17 mouse cellular contexts compared by ENCODE assay signal in genomic region chr9:90236817-90237216, GRCm38 (mm10). TPM values are rescaled to one million over a fixed set of nuclear protein-coding genes. Genes with fewer than 3 reads are reported as not detected.
DNase-seq lines count a peak whose midpoint lies in the region; ATAC-seq and TF ChIP-seq lines count a peak whose summit lies in the region.
"Had no signal": no experiment of that assay in that cellular context is flagged by ENCODE, and none has a peak within 500 bp of the region (broad histone marks: within the 10 kb centered on the region; RNA-seq: fewer than 3 reads in every experiment).

No protein-coding gene starts in this region.

- H3K4me3 ChIP-seq in megakaryocyte, embryonic 14.5 days (replicated peaks): peak overlapping the region; percentile 85
- H3K4me3 ChIP-seq in MEL (ENCODE audit: control insufficient read depth in 1 of 2, insufficient read depth in 1 of 2, low read depth in 2 of 2, low read length in 2 of 2): peak overlapping the region in 1 of 2 experiments; percentile 13; a peak in 2 of 4 replicates
- no peak overlapping the region for H3K4me3 ChIP-seq in liver, postnatal 0 days (ENCODE audit: low read depth, low read length)
- H3K4me3 ChIP-seq: embryonic facial prominence, embryonic 12.5 days; forebrain, embryonic 10.5 days; kidney, embryonic 15.5 days had no signal

- peaks cover 1% of the 10 kb centered on the region; the same call in 1 of the 2 replicates for H3K79me2 ChIP-seq in MEL (ENCODE audit: control insufficient read depth, insufficient read depth, low read length, poor library complexity)

- H3K36me3 ChIP-seq in megakaryocyte, embryonic 14.5 days (replicated peaks; ENCODE audit: low read length): peaks cover 52% of the 10 kb centered on the region
- peaks cover 4 to 61% of the 10 kb centered on the region in 2 experiments for H3K36me3 ChIP-seq in MEL (ENCODE audit: control insufficient read depth in 1 of 2, insufficient read depth in 2 of 2, low read length in 2 of 2)
- H3K36me3 ChIP-seq in liver, postnatal 0 days (replicated peaks; ENCODE audit: insufficient read depth, low read length): peaks cover 47% of the 10 kb centered on the region
- H3K36me3 ChIP-seq: G1E had no signal

- ATAC-seq in megakaryocyte, adult 5-6 weeks (ENCODE audit: poor library complexity, severe bottlenecking): no peak
- peak; percentile 25 for ATAC-seq in erythroblast, adult 5-6 weeks (replicated peaks; ENCODE audit: low FRiP score, poor library complexity, severe bottlenecking)
- 0 out of 2 replicates have a peak, but pooled peaks have one; percentile 5 for ATAC-seq in liver, postnatal 0 days
- ATAC-seq: CD4-positive, CD25-positive, alpha-beta regulatory T cell, adult 4 months had no signal

- TF ChIP-seq EP300 in MEL (IDR thresholded peaks at IDR 0.05; ENCODE audit: low read depth in 1 of 2, low read length in 2 of 2): peak; percentile 32 to 70; a peak in 3 of 4 replicates
- peak; percentile 52 for TF ChIP-seq EP300 in liver, postnatal 0 days (IDR thresholded peaks at IDR 0.05; ENCODE audit: low read depth)

- TF ChIP-seq RAD21 in MEL (IDR thresholded peaks at IDR 0.05; ENCODE audit: low read depth, low read length): no peak

- peak overlapping the region; percentile 100 for H3K27ac ChIP-seq in MEL (ENCODE audit: control insufficient read depth, low read depth, low read length)
- H3K27ac ChIP-seq in liver, postnatal 0 days (ENCODE audit: low read depth): peak overlapping the region; percentile 96
- H3K27ac ChIP-seq: embryonic facial prominence, embryonic 12.5 days; hindbrain, embryonic 14.5 days; kidney, embryonic 15.5 days had no signal

- peaks cover 91% of the 10 kb centered on the region for H3K4me1 ChIP-seq in megakaryocyte, embryonic 14.5 days
- H3K4me1 ChIP-seq in MEL (ENCODE audit: control insufficient read depth in 1 of 2, insufficient read depth in 2 of 2, low read length in 2 of 2): peaks cover 42 to 43% of the 10 kb centered on the region in 2 experiments
- peaks cover 63% of the 10 kb centered on the region for H3K4me1 ChIP-seq in liver, postnatal 0 days (ENCODE audit: insufficient read depth)
- H3K4me1 ChIP-seq: embryonic facial prominence, embryonic 12.5 days; forebrain, embryonic 10.5 days; kidney, embryonic 15.5 days had no signal

- no peak for TF ChIP-seq CTCF in MEL (IDR thresholded peaks at IDR 0.05 in 2 of 3, conservative IDR thresholded peaks at IDR 0.05 in 1 of 3; ENCODE audit: control insufficient read depth in 1 of 3, insufficient read depth in 1 of 3, low read depth in 2 of 3, low read length in 3 of 3, poor library complexity in 1 of 3, severe bottlenecking in 1 of 3)
- TF ChIP-seq CTCF in liver, postnatal 0 days (IDR thresholded peaks at IDR 0.05; ENCODE audit: low read depth): no peak

- peak overlapping the region; percentile 63 for H3K4me2 ChIP-seq in liver, postnatal 0 days (ENCODE audit: low read depth, low read length)
- H3K4me2 ChIP-seq: embryonic facial prominence, embryonic 12.5 days; hindbrain, embryonic 14.5 days; kidney, embryonic 15.5 days had no signal

- no peak; a peak in 1 of 4 replicates for TF ChIP-seq POLR2A in MEL (IDR thresholded peaks at IDR 0.05; ENCODE audit: control insufficient read depth in 1 of 2, insufficient read depth in 1 of 2, low read depth in 1 of 2, low read length in 2 of 2, poor library complexity in 1 of 2)

- H3K9me3 ChIP-seq in megakaryocyte, embryonic 14.5 days: no peaks in the 10 kb centered on the region
- no peaks in the 10 kb centered on the region for H3K9me3 ChIP-seq in MEL (replicated peaks; ENCODE audit: insufficient read depth, low read length)
- no peaks in the 10 kb centered on the region for H3K9me3 ChIP-seq in liver, postnatal 0 days (ENCODE audit: low read length)
- H3K9me3 ChIP-seq: embryonic facial prominence, embryonic 12.5 days; forebrain, embryonic 10.5 days; kidney, embryonic 15.5 days had no signal

- no peaks in the 10 kb centered on the region for H3K27me3 ChIP-seq in megakaryocyte, embryonic 14.5 days (replicated peaks)
- H3K27me3 ChIP-seq in MEL (ENCODE audit: control insufficient read depth in 1 of 2, insufficient read depth in 2 of 2, low read length in 2 of 2): no peaks in the 10 kb centered on the region
- no peaks in the 10 kb centered on the region for H3K27me3 ChIP-seq in liver, postnatal 0 days (ENCODE audit: insufficient read depth, low read length)
- H3K27me3 ChIP-seq: embryonic facial prominence, embryonic 12.5 days; kidney, embryonic 15.5 days had no signal

- WGBS in liver, postnatal 0 days (ENCODE audit: insufficient replicate concordance): 70% methylated on average over 5 of the region's 5 CpGs

- DNase-seq in MEL (ENCODE audit: low read depth, low spot score): peak; percentile 82
- DNase-seq in liver, postnatal 0 days: no peak
- DNase-seq in cerebellum, postnatal 4 days (ENCODE audit: low spot score in 2 of 2): no peak
- DNase-seq in gastrocnemius, adult 8-10 months (ENCODE audit: low spot score in 2 of 2): no peak
- DNase-seq: cerebellum, adult 11-12 months; gastrocnemius, postnatal 10 days; heart, postnatal 10 days; right cerebral cortex, postnatal 14 days had no signal

- peak overlapping the region; percentile 71 for H3K9ac ChIP-seq in MEL (ENCODE audit: control insufficient read depth, low read depth, low read length, poor library complexity, severe bottlenecking)
- no peak overlapping the region; the same call in 1 of the 2 replicates for H3K9ac ChIP-seq in liver, postnatal 0 days (replicated peaks)
- H3K9ac ChIP-seq: embryonic facial prominence, embryonic 12.5 days; hindbrain, embryonic 14.5 days; kidney, embryonic 15.5 days had no signal

TF ChIP-seq in MEL, 35 proteins besides CTCF, POLR2A, EP300 and RAD21:
- TF ChIP-seq MAZ (IDR thresholded peaks at IDR 0.05; ENCODE audit: low read depth, low read length): no peak
- peak; percentile 34; the same call in 1 of the 2 replicates for TF ChIP-seq MXI1 (IDR thresholded peaks at IDR 0.05; ENCODE audit: low read depth, low read length)
- no peak; the same call in 1 of the 2 replicates for TF ChIP-seq POLR2AphosphoS2 (IDR thresholded peaks at IDR 0.05; ENCODE audit: low read length)
- TF ChIP-seq ZKSCAN1 (IDR thresholded peaks at IDR 0.05; ENCODE audit: low read depth, low read length): no peak
- TF ChIP-seq KAT2A (conservative IDR thresholded peaks at IDR 0.05; ENCODE audit: low read depth, low read length): peak; percentile 38
- peak; percentile 22; the same call in 1 of the 2 replicates for TF ChIP-seq SIN3A (IDR thresholded peaks at IDR 0.05; ENCODE audit: low read length)
- TF ChIP-seq ZNF384 (IDR thresholded peaks at IDR 0.05; ENCODE audit: low read depth, low read length): peak; percentile 7; the same call in 1 of the 2 replicates
- TF ChIP-seq BHLHE40 (IDR thresholded peaks at IDR 0.05; ENCODE audit: borderline replicate concordance, low read depth, low read length): peak; percentile 41; the same call in 1 of the 2 replicates
- TF ChIP-seq TCF12 (IDR thresholded peaks at IDR 0.05; ENCODE audit: low read depth, low read length): peak; percentile 62; the same call in 1 of the 2 replicates
- TF ChIP-seq ETS1 (IDR thresholded peaks at IDR 0.05; ENCODE audit: low read depth, low read length): peak; percentile 95
- 0 out of 2 replicates have a peak, but pooled peaks have one; percentile 5 for TF ChIP-seq ZC3H11A (IDR thresholded peaks at IDR 0.05; ENCODE audit: low read depth, low read length)
- peak; percentile 77 for TF ChIP-seq GATA1 (IDR thresholded peaks at IDR 0.05; ENCODE audit: low read depth, low read length)
- TF ChIP-seq TBP (IDR thresholded peaks at IDR 0.05; ENCODE audit: low read depth, low read length): peak; percentile 63
- TF ChIP-seq MAX (IDR thresholded peaks at IDR 0.05; ENCODE audit: low read length): peak; percentile 5; the same call in 1 of the 2 replicates

RNA-seq across cellular contexts. Expression of gene Tbc1d2b, which starts 33.8 kb away (rescaled TPM):
- polyA plus RNA-seq in megakaryocyte, embryonic 14.5 days (2012; ENCODE audit: insufficient read depth, low replicate concordance): 0.63 and 4.0 TPM in 2 replicates
- 38.7 and 58.8 TPM in 2 replicates for total RNA-seq in megakaryocyte, adult 5-6 weeks (2015)
- total RNA-seq in megakaryocyte, adult 5-6 weeks (2017): 42.1 and 44.6 TPM in 2 replicates
- 6.5 and 7.1 TPM in 2 replicates for total RNA-seq in MEL (2012; rRNA removed)
- 10 to 100 TPM in 1 of 2 experiments, not detected in 1; 12.6 TPM for polyA plus RNA-seq in MEL (2012; ENCODE audit: insufficient read depth in 1 of 2, insufficient read length in 2 of 2, low read depth in 1 of 2, low replicate concordance in 2 of 2, missing spikeins in 1 of 2)
- 69.2 and 78.6 TPM in 2 replicates for total RNA-seq in erythroblast, adult 5-6 weeks (2015; ENCODE audit: low replicate concordance)
- total RNA-seq in erythroblast, adult 5-6 weeks (2017; ENCODE audit: low replicate concordance): 76.9 and 83.4 TPM in 2 replicates
- polyA plus RNA-seq in liver, postnatal 0 days (2015; fragmentation: Nextera tagmentation; extraction: Ambion mirVana): 5.1 and 6.2 TPM in 2 replicates
- total RNA-seq in gastrocnemius, adult 8-10 months (2022): 1 to 10 TPM; 2.6 to 4.5 (median 3.7) TPM
